Mouse (Mus musculus): ENCODE data around the gene Slc4a10. TPM values are rescaled to one million over a fixed set of nuclear protein-coding genes. Genes with fewer than 3 reads are reported as not detected.

The Slc4a10 gene
- polyA plus RNA-seq, 1 experiment from 2014 or later, result 0.36 TPM

Other genes starting within 250 kb of the Slc4a10 start
- gene Tbr1, start 243.5 kb upstream of the Slc4a10 start, polyA plus RNA-seq (2015; fragmentation: Nextera tagmentation; extraction: Ambion mirVana), result 0.05 and 0.11 TPM in 2 replicates

Data from heart, embryonic 13.5 days (tissue).